Mouse (Mus musculus) layer of hippocampus, postnatal 36 days (tissue): Measurements from ENCODE around the gene Cldn10. TPM values are rescaled to one million over a fixed set of nuclear protein-coding genes. Genes with fewer than 3 reads are reported as not detected.
A peak's percentile ranks its signal among the peaks of the same experiment; 100 is the strongest.

Source experiments
- DNase-seq, 2 experiments: peaks; one replicate each; pipeline ENCODE4 v3.0.0; 2022
- total RNA-seq, 2 experiments: library from RNA; stranded (reverse); gene quantifications; 2 replicates each; pipeline ENCODE4 v1.2.3; 2021

Cldn10 gene
- total RNA-seq, 2 experiments from 2014 or later: 31.9 to 33.7 TPM

DNA sequence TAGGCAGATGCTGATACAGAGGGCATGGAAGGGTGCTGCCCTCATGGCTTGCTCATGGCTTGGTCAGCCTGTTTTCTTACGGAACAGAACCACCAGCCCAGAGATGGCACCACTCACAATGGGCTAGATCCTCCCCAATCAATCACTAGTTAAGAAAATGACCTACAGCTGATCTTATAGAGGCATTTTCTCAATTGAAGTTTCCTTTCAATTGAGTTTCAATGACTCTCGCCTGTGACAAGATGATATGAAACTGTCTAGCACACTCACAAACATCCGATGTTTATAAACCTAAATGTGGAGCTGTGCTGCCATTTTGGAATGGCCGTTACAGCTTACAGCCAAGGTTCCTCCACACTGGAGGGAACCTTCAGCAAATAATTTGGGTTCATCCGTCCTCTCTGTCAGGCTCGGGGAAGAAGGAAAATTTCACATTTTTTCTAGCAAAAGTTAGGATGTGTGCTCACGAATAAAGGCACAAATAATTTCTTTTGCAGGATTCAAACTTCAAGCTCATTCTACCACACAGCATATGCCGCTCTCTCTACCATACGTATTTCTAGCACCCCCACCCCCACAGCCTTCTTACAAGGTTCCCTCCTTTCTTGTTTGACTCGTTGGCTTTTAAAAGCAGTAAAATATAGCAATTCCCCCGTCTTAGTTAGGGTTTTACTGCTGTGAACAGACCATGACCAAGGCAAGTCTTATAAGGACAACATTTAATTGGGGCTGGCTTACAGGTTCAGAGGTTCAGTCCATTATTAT, 41.8 kb downstream of the Cldn10 start:
- DNase-seq: no peak

DNA sequence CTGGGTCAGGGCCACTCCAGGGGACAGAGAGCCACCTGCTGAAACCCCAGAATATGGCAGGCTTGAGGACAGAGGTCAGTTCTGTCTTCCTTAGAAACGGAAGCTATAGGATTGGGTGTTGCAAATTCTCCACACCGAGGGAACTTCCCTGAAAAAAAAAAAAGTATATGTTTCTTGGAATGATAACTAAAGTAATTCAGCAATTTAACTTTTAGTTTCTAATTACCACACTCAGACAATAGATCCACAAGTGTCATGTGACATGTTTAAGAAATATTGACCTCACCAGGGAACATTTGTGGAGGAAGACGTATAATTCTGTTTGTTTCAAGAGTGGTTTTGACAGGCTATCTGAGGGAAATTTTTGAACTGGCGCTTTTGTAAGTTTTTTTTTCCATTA, 43.9 kb downstream of the Cldn10 start:
- no peak for DNase-seq

DNA sequence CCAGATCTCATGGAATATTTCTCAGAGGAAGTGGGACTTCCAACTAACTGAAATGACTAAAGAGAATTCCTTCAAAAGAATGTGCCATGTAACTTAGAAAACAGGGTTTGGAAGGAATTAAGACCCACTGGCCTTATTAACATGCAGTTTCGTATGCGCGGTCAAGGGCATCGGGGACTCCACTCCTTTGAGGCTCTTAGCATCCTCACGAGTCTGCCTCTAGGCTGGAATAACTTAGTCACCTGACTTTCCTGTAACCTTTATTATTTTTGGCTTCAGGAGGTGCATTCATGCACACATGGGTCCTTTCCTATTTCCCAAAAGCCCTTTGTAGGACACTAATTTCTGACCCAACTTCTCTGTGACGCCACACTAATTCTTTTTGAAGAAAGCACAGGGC, 45.5 kb downstream of the Cldn10 start:
- DNase-seq: no peak

DNA sequence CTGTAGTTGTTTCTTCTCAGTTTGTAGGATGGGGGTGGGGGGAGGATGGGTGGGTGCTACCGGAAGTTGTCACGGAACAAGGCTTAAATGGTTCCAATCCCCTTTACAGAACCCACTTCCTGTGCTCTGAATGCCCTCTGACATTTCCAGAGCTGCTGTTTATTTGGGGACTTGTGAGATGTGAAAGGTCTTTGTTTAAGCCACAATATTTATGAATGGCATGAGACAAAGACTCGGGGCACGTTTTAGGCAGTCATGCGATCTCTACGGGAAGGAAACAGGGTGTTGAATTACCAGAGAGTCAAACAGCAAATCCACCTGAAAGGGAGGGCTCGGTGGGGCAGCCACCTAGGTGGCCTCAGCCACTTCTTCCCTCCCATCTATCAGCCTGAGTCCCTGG, 46.6 kb downstream of the Cldn10 start:
- no peak for DNase-seq

DNA sequence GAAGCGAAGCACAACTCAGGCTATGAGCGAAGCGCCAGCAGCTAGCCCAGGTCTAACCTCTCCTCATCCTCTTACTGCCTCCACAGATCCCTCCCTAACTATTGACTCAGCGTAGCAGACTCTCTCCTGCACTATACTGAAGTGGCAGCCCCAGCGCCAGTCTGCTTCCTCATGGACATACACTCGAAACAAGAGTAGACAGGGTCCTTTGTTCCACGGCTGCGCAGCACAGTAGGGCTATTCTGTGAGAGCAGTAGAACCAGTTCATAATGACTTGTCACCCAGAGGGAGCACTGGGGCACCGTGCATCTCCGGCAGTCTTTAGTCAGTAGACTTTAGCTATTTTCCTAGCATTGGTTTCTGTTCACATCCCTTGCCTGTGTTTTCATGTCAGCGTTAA, 48.4 kb downstream of the Cldn10 start:
- DNase-seq: no peak

DNA sequence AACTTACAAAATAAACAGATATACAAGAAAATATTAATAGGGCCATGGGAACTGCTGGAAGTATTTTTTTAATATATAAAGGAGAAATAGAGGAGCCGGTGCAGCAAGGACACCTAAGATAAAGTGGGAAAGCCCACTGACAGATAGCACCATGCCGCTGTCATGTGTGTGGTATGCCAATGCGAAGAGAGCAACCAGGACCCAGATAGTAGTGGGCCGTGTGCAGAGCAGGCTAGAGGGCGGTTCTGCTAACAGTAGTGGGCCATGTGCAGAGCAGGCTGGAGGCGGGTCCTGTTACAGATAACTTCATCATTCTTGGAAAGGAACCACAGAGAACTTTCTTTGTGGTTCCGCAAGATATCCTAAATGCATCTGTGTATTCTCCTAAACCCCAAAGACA, 49.0 kb downstream of the Cldn10 start:
- no peak for DNase-seq

DNA sequence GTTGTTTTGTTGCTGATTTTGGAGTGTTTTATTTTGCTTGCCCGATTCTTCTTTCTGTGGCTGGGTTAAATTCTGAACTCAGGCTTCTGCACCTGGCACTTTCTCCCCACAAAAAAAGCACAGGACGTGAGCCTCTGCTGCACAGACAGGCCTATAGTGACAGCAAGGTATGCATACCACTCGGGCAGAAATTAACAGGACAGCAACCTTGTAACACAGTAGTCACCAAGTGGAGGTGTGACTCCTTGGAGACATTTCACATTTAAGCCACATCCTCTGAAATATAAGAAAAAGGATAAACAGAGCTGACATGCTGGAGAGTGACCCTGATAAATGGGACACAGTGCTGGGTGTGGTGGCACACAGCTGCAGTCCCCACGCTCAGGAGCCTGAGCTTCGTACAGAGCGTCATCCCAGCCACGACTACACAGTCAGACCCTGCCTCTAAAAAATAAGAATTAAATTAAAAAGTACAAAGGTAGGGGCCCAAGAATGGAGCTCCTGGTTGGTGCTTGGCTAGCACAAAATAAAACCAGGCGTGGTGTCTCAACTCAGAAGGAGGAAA, 50.9 kb downstream of the Cldn10 start:
- no peak for DNase-seq

DNA sequence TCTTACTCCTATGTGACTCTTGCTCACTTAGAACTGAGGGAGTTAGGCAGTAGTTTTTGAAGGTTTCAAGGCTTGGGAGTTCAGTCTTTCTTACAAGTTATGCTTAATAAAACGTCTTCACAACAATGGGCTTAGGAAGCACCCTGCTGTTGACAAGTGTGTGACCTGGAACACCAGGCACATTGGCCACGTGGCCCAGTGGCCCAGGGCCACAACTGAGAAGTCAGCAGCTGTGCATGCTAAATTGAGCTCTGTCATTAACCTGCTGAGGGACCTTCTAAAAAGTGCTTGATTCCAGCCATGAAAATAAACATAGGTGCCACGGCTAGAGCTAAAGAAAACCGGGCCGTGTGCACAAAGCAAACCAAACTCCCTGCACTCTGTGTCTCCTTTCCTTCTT, 51.7 kb downstream of the Cldn10 start:
- DNase-seq: no peak

DNA sequence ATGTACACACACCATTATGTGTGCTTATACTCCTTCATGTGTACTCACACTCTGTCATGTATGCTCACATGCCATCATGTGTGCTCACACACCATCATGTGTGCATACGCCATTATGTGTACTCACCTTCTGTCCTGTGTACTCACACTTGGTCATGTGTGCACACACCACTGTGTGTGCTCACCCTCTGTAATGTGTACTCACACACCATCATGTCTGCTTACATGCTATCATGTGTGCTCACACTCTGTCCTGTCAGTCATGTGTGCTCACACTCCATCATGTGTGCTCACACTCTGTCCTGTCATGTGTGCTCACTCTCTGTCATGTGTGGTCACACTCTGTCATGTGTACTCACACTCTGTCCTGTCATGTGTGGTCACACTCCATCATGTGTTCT, 52.3 kb downstream of the Cldn10 start:
- DNase-seq: no peak

DNA sequence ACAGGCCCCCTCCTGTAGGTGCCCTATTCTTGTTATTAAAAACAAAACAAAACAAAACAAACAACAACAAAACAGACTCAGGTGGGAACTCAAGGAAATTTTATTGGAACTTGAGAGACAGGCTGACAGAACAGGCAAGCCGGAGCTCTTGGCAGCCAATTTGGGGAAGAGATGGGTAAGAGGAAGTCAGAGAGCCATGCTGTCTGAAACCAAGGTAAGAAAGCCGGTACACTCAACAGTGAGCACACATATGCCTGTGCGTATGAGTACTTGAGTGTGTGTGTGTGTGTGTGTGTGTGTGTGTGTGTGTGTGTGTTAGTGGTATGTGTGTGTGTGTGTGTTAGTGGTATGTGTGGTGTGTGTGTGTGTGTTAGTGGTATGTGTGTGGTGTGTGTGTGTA, 54.6 kb downstream of the Cldn10 start:
- DNase-seq: no peak

DNA sequence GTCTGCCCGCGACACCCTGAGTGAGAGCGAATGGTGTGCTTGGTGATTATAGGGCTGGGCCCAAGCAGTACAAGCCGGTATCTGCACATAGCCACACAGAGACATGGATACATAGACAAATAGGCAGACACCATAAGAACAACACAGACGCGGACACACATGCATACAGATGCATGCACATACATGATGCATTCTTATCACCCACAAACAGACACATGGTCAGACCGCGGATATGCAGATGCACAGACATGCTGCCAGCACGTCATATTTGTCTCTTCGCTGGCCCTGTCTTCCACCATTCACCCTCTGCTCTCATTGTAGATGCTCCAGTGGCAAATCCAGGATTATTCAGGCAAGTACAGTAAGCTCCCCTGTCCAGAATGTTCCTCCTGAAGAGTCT, 59.1 kb downstream of the Cldn10 start:
- no peak for DNase-seq

DNA sequence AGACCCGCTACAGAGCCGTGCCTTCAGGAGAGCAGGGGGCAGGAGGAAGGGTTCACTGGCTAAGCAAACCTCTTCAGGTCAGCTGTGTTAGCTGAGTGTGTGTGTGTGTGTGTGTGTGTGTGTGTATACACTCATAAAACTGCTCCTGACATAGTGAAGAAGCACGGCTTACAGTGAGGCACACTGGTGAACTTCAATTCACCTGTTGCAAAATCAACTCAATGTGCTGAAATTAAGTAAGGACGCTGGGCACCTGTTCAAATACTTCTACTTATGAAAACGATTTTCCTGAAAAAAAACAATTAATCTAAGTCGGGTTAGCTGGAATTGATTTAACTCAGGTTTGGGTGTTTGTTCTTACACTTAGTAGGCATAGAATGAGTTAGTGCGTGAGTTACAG, 60.5 kb downstream of the Cldn10 start:
- no peak for DNase-seq

DNA sequence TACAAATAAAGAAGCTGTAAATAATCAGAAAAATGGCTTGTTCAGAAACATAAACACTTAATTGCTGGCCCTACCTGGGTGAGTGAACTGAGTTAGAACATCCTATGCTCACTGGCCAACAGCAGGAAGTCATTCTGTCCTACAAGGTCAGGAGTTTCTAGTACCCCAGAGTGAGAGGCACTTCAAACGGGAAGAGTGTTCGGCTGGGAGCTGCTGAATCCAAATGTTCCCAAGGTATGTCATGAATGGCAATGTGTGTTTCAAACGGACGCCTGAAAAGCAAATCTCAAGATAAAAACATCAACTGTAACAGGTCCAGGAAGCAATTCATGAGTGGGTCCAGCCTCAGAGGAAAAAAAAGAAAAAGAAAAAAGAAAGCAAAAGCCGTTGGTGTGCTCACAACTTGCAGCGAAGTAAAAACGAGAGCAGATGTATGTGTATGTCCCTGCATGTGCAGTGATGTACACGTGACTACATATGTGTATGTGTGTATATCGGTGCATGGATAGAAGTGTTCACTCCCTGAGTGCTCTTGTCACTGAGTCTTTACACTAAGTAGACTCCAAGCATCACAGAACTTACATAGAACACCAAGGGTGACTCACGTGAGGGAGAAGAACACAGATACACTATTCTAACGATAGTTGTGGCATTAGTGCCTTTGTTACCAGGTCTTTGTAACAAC, 62.4 kb downstream of the Cldn10 start:
- no peak for DNase-seq

DNA sequence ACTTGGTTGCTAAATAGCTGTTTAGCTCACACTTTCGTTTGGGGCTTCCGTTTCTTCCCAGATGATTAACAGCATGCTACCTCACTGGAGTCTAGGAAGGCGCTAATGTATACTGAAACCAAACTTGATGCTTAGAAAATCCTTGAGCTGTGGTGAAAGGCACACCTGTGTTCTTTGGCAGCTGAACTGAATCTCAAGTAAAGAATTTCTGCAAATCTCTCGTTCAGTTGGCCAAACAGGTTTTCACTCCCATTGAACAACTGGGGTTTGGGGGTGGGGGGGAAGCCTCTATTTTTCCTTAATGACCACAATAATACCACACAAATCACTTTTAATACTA, 63.0 kb downstream of the Cldn10 start:
- DNase-seq: no peak

DNA sequence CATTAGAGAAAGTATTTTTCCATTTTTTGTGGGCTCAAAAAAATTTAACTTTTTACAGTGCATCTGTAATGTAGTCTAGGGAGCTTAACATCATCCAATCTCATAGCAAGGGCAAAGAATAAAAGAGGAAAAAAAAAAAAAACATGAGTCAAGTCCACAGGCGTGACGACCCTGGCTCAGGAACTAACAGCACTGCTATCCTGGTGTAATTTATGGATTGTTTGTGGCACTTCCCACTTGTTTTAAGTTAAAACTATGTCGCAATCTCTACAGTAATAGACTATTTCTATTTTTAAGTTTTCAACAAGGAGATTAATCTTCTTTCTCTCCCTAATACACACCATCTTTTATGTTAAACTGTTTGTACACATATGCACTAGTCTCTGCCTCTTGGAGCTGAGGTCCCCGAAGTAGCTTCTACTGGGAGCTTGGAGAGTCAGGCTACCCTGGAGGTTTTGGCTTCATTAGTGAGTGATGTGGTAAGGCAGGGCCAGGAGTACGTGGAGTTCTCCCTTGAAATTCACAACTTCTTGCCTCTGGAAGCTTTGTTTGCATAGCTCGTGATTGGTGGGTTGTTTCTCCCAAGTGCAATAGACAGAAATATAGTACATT, 63.9 kb downstream of the Cldn10 start:
- no peak for DNase-seq

DNA sequence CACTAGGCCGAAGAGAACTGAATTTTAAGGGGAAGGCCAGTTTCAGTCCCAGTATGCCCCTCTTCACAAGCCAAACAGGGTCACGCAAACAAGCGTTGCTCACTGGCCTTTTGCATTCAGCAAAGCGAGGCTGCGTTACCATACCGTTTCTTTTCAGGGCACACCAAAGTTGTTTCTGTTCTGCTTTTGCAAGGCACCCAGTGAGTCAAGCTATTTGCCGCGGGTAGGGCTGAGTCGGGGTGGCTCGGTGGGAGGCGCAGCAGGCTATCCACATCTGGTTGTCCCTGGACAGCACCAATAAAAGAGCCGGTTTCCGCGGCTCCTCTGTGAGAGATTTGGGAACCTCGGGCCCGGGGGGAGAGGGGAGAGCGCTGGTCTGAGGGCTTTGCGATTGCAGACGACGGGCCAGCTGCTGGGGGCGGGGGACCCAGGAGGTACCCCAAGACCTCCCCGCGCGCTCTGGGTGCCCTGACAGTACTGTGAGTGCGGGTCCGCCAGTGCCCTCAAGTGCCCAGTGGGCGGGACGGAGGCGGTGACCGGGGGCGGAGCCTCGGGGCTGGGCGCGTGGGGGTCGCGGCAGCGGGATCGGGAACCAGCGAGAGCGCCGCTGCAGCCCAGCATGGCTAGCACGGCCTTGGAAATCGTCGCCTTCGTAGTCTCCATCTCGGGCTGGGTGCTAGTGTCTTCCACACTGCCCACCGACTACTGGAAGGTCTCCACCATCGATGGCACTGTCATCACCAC, 66.8 kb downstream of the Cldn10 start:
- peak; percentile 39 to 48 for DNase-seq

DNA sequence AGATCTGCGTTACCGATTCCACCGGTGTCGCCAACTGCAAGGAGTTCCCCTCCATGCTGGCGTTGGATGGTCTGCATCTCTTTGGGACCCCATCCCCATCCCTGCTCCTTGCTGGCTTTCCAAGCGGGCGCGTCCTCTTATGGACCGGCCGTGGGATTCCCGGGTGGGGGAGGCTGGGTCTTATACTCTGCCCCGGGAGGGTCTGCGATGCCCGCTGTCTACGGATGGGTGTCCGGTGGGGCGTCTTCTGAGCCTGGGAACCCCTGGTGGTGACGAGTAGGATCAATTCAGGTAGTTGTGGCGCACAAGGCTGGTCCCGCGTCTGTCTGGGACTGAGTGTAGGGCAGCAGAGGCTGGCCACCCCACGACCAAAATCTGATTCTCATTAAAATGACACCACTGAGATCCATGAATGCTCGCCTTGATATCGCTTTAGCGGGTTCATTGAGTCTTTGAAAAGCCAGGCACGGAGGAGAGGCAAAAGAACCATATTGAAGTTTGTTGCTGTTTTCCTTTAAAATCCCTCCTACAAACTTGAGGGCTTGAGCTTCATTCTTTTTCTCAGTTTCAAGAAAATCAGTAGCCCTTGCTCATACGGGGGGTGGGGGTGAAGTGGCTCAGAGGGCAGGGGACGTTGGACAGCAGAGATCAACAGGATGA, 67.6 kb downstream of the Cldn10 start:
- no peak for DNase-seq

DNA sequence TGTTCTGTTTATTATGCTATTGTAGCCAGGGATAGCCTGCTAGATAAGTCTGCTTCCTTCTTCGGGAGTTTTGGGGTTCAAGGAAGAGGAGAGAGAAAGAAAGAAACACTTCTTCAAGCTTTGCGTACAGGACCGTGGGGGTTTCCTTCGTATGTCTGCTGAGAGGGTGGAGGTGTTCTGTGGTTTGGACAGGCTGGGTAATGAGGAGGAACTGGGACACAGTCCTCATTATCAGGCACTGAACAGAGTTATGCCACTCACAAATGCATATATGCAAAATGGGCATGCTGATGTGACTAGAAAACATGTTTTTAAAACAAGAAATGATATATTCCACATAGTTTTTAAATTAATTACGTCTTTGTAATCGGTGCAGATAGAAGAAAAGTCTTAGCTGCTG, 68.9 kb downstream of the Cldn10 start:
- DNase-seq: no peak

DNA sequence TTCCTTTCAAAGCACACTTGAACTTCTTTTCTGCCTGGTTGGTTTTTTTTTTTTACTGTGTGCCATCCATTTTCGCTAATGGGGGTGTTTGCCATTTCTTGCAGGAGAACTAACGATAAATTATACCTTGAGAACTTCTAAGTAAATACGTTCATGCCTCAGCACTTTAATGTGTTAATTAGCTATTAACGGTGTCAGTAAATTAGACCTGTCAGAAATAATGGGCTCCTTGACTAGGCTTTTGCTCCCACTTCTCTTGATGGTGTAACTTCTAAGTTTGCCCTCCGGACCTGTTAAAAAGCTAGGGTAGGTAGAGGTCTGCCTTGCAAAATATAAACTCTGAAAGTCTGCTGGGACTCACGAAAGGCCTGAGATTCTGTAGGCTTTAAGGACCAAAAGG, 70.6 kb downstream of the Cldn10 start:
- DNase-seq: no peak

DNA sequence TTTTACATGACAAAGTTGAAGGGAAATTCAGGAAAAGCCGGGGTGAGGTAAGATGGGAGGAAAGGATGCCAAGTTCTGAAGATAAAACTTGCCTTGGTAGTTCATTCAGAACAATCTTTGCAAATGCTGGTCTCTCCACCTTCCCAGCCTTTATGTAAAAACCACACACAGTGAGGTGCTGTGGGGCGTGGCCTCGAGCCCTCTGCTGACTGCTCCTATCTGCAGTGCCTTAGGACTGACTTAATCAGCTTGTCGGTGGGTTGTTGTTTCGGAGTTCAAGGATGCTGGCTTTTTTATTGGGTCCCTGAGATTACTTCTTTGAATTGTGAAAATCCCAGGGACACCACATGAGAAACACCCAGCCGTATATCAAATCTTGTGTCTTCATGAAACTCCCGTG, 74.5 kb downstream of the Cldn10 start:
- no peak for DNase-seq

DNA sequence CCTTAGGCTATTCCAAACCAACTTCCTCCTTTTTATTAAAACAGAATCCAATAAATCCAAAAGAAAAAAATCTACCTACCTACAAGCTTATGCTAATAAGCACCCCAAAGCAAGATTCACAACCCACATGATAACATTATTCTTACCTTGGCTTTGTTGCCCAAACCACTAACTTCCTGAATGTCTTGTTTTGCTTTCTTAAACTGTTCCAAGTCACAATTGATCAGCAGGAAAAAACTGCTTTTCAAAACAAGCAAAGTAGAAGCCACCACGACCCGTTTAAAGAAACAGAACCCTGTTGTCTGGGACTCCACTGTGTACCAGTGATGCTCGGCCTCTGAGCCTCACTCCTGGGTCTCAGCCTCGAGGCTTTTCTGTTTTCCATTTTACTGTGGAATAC, 77.2 kb downstream of the Cldn10 start:
- no peak for DNase-seq

DNA sequence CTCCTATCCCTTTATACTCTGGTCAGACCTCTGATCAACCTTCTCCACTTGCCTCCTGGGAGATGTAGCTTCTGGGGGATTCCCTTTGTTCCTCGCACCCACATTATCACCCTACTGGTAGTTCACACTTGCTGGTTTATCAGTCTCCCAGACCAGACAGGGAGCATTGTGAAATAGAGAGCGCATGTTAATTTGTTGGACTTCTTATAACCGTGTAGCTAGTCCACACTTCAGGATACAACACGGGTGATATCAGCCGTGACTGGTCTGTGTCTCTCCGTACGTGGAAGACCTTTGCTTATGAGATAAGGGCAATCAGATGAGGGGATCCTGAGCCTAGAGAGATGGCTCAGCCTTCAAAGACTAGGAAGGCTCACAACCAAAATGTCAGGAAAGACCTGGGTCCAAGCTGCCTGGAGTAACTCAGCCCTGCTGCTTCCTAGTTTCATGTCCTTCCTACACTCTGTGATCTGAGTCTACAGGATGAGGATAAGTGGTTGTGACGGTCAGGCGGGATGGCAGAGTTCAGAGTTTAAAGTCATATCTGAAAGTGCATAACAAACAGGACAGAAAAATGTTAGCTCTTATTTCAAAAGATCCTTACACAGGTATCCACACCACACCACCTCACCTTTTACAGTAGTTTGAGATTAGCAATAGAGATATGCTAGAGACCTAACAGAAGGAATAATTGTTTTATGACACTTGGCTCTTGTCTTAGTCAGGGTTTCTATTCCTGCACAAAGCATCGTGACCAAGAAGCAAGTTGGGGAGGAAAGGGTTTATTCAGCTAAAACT, 78.5 kb downstream of the Cldn10 start:
- no peak for DNase-seq
